11 mouse cellular contexts compared by ENCODE assay signal in the genomic region with DNA sequence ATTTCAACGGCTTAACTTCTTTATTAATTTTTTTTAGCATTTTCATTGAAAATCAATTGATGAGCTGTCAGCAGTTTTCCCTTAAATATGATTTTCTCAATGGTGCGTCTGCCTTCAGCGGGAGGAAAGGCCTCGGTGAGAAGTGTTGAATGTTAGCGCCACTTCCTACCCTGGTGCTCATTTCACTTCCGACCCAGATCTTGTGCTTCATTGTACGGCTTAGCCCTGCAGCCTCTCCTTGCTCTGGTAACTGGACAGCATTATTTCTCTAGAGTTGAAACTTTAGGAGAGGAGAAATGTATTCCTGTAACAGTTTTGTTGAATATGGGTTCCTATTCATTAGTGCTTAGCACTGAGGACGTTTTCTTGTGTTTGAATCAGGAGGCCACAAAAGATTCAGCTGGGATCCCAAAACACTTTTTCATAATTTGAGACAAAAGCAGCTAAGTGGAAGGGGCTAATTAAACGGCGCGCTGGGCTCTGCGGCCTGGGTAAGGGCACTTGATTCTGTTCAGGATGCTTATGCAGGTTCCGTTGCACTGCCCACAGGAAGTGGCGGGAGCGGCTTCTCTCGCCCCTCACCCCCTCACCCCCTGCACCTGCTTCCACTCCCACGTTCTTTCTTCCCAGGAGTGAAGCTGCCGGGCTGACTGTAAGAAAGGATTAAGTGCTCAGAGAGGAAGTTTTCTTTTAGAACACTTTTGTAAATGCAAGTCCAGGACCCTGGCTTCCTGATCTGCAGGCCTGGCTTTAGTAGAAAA. TPM values are rescaled to one million over a fixed set of nuclear protein-coding genes. Genes with fewer than 3 reads are reported as not detected.
DNase-seq lines count a peak whose midpoint lies in the region; ATAC-seq and TF ChIP-seq lines count a peak whose summit lies in the region.
"Had no signal": no experiment of that assay in that cellular context is flagged by ENCODE, and none has a peak within 500 bp of the region (broad histone marks: within the 10 kb centered on the region; RNA-seq: fewer than 3 reads in every experiment).

No protein-coding gene starts in this region.

- TF ChIP-seq EP300 in lung, postnatal 0 days (IDR thresholded peaks at IDR 0.05): no peak

- no peaks in the 10 kb centered on the region for H3K27me3 ChIP-seq in heart, embryonic 14.5 days (ENCODE audit: control insufficient read depth, insufficient read depth, low read length)
- H3K27me3 ChIP-seq in lung, postnatal 0 days (replicated peaks; ENCODE audit: insufficient read depth, low read length): no peaks in the 10 kb centered on the region
- H3K27me3 ChIP-seq in midbrain, embryonic 10.5 days (ENCODE audit: low read depth, poor library complexity, severe bottlenecking): no peaks in the 10 kb centered on the region
- H3K27me3 ChIP-seq: CH12.LX; embryonic facial prominence, embryonic 12.5 days had no signal

- DNase-seq in heart, postnatal 10 days: no peak
- DNase-seq in lung, postnatal 0 days (ENCODE audit: low spot score): peak; percentile 9
- DNase-seq in lung, postnatal 36 days: no peak
- DNase-seq in midbrain, embryonic 10.5 days (ENCODE audit: low spot score): peak; percentile 35
- no peak for DNase-seq in adrenal gland, adult 18-20 months (ENCODE audit: low spot score in 2 of 2)
- no peak for DNase-seq in left cerebral cortex, adult 8-10 months (ENCODE audit: low spot score in 2 of 2)
- no peak for DNase-seq in adrenal gland, postnatal 25 days
- DNase-seq: adrenal gland, adult 8-10 months had no signal

- intact Hi-C loops in heart, postnatal 10 days (cut with DNase I): loop anchor here (2.0 kb wide), 1 partner anchor 29 kb away; no protein-coding TSS in a partner anchor

- 72% methylated on average over 18 of the region's 18 CpGs for WGBS in heart, embryonic 14.5 days
- WGBS in lung, postnatal 0 days: 39% methylated on average over 18 of the region's 18 CpGs
- 38% methylated on average over 18 of the region's 18 CpGs for WGBS in midbrain, embryonic 10.5 days

- peaks cover 13% of the 10 kb centered on the region for H3K36me3 ChIP-seq in heart, embryonic 14.5 days (ENCODE audit: control insufficient read depth, insufficient read depth, low read length)
- H3K36me3 ChIP-seq in lung, postnatal 0 days (ENCODE audit: insufficient read depth, low read length): no peaks in the 10 kb centered on the region
- peaks cover 25% of the 10 kb centered on the region for H3K36me3 ChIP-seq in midbrain, embryonic 10.5 days

- no peak overlapping the region for H3K4me3 ChIP-seq in heart, embryonic 14.5 days (ENCODE audit: control insufficient read depth in 1 of 2, insufficient read depth in 1 of 2, low read depth in 1 of 2, low read length in 2 of 2)
- no peak overlapping the region for H3K4me3 ChIP-seq in lung, postnatal 0 days (ENCODE audit: low read depth, low read length)
- H3K4me3 ChIP-seq in midbrain, embryonic 10.5 days: no peak overlapping the region
- H3K4me3 ChIP-seq: embryonic facial prominence, embryonic 12.5 days had no signal

- H3K27ac ChIP-seq in heart, embryonic 14.5 days (replicated peaks in 1 of 2; ENCODE audit: control insufficient read depth in 1 of 2, insufficient read depth in 1 of 2, low read depth in 2 of 2, low read length in 2 of 2): peak overlapping the region; percentile 17 to 19; a peak in 1 of 4 replicates
- no peak overlapping the region for H3K27ac ChIP-seq in lung, postnatal 0 days (ENCODE audit: low read length)
- H3K27ac ChIP-seq in midbrain, embryonic 10.5 days (replicated peaks): peak overlapping the region; percentile 73
- H3K27ac ChIP-seq: embryonic facial prominence, embryonic 12.5 days had no signal

- no peaks in the 10 kb centered on the region for H3K9me3 ChIP-seq in heart, embryonic 14.5 days (ENCODE audit: control insufficient read depth, low read length)
- no peaks in the 10 kb centered on the region for H3K9me3 ChIP-seq in lung, postnatal 0 days (ENCODE audit: low read length)
- peaks cover 10% of the 10 kb centered on the region; the same call in 1 of the 2 replicates for H3K9me3 ChIP-seq in midbrain, embryonic 10.5 days (replicated peaks)
- H3K9me3 ChIP-seq: embryonic facial prominence, embryonic 12.5 days had no signal

- H3K4me2 ChIP-seq in heart, embryonic 14.5 days (ENCODE audit: low read length): no peak overlapping the region
- no peak overlapping the region for H3K4me2 ChIP-seq in lung, postnatal 0 days (replicated peaks; ENCODE audit: low read depth, low read length)
- H3K4me2 ChIP-seq: embryonic facial prominence, embryonic 12.5 days had no signal

- H3K4me1 ChIP-seq in heart, embryonic 14.5 days (ENCODE audit: control insufficient read depth in 2 of 2, insufficient read depth in 2 of 2, low read length in 2 of 2): peaks cover 0 to 9% of the 10 kb centered on the region in 2 experiments; a peak in 1 of 4 replicates
- no peaks in the 10 kb centered on the region for H3K4me1 ChIP-seq in lung, postnatal 0 days (ENCODE audit: insufficient read depth, low read depth, low read length)
- peaks cover 36% of the 10 kb centered on the region for H3K4me1 ChIP-seq in midbrain, embryonic 10.5 days
- H3K4me1 ChIP-seq: embryonic facial prominence, embryonic 12.5 days had no signal

- no peak for TF ChIP-seq CTCF in lung, postnatal 0 days (IDR thresholded peaks at IDR 0.05)

- H3K9ac ChIP-seq in heart, embryonic 14.5 days (ENCODE audit: low read length): no peak overlapping the region
- H3K9ac ChIP-seq in lung, postnatal 0 days (replicated peaks; ENCODE audit: low read depth): no peak overlapping the region
- H3K9ac ChIP-seq: embryonic facial prominence, embryonic 12.5 days had no signal

- no peak for ATAC-seq in heart, embryonic 14.5 days (ENCODE audit: insufficient number of reproducible peaks, insufficient read depth, low FRiP score, low read depth)
- ATAC-seq in lung, postnatal 0 days: no peak

RNA-seq across cellular contexts. Expression of a gene that starts 36.2 kb away (rescaled TPM):
- polyA plus RNA-seq in heart, embryonic 14.5 days (2014; fragmentation: Nextera tagmentation; extraction: Ambion mirVana): 12.4 and 12.9 TPM in 2 replicates
- total RNA-seq in heart, postnatal 10 days (2021): 10 to 100 TPM; 11.0 to 12.7 TPM
- polyA plus RNA-seq in lung, postnatal 0 days (2015; fragmentation: Nextera tagmentation; extraction: Ambion mirVana): 6.2 and 7.8 TPM in 2 replicates
- 14.4 and 16.6 TPM in 2 replicates for polyA plus RNA-seq in midbrain, embryonic 10.5 days (2016; fragmentation: Nextera tagmentation; extraction: Ambion mirVana)
- 10 to 100 TPM; 15.3 to 28.2 TPM for total RNA-seq in adrenal gland, adult 18-20 months (2021)
- total RNA-seq in left cerebral cortex, adult 8-10 months (2022): 10 to 100 TPM; 14.2 to 16.4 (median 14.6) TPM
- 31.3 and 38.2 TPM in 2 replicates for total RNA-seq in adrenal gland, postnatal 25 days (2021)

Comparison
In these comparisons a context has a peak if more than half of its experiments do, and no peak if none do; other contexts are left out.
1. DNase-seq: peak in lung, postnatal 0 days (single experiment) and midbrain, embryonic 10.5 days (single experiment); none in heart, postnatal 10 days (0 of 2), lung, postnatal 36 days (single experiment), adrenal gland, adult 18-20 months (0 of 2), left cerebral cortex, adult 8-10 months (0 of 2) and adrenal gland, postnatal 25 days (single experiment).